Mouse (Mus musculus): ENCODE measurements around the gene Psmb5.

Psmb5 gene

DNA sequence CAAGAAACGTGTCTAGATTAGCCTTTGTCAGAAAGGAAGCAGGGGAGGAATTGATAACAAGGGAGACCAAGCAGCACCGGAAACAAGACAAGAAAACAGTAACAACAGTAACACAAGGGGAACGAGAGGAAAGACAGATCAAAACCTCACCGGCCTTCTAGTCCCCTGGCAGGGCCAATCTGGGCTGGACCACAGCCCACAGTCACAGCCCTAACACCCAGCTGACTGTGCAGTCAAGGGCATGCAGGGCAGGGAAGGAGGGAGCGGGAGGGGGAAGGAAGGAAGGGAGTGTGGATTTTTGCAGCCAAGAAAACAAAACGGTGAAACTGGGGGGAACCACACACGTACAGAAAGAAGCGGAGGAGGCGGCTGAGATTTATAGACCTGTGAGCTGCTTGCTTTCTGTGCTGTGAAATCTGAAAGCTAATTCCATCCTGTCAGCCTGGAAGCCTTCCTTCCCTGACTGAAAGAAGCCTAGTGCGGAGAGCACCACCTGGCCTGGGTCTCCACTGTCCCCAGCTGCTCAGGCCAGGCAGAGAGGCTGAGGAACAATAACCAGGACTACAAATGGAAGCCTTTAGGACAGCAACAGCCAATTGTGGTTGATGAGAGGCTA lies 25.4 kb downstream of the Psmb5 start:
- peak; percentile 59 for DNase-seq (ENCODE audit: low spot score)

DNA sequence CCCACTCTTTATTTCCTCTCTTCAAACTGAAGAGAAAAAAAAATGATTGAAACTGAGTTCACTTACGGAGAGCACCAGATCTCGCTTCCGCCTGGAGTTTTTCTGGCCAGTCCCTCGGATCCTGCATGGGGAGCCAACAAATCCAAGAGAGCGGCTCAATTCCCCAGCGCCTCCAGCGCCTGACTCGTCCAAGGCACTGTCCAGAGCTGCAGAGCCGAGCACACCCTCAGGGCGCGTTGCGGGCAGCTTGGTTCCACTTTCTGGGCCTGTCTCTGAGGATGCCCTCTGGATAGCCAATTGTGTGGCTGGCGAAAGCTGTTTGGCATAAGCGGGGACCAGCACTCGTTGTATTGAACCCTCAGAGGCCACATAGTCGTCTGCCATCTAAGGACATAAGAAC lies 26.8 kb downstream of the Psmb5 start:
- DNase-seq (ENCODE audit: low spot score) = no peak

DNA sequence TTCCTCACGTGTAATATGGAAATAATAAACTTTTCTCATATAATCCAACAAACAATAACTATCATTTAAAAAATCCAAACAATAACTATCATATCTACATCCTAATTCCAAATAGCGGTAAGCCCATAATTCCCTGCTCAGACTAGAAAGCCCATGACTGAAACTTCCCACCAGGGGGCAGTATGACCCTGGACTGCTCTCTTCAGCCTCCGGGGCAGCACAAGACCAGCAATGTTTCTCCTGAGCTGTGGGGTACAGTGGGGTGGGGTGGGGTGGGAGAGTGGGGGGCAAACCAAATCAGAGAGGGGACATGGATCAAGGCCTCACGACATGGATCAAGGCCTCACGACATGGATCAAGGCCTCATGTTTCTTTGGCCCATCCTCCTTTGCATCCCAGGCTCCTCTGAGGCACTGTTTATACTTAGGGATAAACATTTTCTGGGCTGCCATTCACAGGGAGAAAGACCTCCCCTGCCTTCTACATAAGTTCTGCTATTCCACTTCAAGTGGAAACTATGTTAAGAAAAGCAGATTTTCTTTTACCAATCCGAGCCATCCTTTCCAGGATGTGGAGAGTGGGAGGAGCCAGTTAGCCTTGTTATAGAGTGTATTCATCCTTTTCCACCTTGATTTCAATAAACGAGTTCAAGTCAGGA lies 34.0 kb downstream of the Psmb5 start:
- peak; percentile 62 for DNase-seq (ENCODE audit: low spot score)

DNA sequence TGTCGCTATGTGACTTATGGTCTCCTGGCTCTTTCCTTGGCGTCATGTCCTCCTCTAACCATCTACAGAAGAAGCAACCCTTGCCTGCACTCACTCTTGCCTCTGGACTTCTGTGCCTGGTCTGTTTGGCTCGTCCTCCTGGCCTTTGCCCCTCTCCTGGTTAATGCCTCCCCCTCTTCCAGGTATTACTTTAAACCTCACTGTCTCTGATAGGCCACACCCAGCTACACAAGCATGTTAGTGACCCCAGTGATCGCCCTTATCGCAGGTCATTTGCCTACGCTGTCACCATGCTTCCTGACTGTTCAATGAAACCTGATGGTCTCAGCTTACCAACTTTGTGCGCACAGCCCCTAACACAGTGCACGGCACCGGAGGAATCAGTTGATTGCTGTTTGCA lies 35.3 kb downstream of the Psmb5 start:
- DNase-seq (ENCODE audit: low spot score) = no peak

DNA sequence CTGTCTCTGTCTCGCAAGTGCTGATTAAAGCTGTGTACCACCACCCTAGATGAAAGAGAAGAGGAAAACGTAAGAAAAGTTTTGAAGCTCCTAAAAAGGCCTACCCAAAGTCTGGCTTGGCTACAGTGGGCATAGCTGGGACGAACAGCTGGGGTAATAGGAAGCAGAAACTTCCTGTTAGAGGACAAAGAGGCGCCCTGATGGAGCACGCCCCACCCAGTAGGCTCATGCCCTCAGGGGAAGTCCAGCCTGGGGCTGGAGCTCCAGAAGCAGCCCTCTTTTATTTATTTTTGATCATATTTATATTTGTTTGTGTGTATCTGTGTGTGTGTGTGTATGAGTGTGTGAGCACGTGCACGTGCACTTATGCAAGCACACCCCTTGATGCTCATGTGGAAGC lies 38.2 kb downstream of the Psmb5 start:
- no peak for DNase-seq (ENCODE audit: low spot score)

DNA sequence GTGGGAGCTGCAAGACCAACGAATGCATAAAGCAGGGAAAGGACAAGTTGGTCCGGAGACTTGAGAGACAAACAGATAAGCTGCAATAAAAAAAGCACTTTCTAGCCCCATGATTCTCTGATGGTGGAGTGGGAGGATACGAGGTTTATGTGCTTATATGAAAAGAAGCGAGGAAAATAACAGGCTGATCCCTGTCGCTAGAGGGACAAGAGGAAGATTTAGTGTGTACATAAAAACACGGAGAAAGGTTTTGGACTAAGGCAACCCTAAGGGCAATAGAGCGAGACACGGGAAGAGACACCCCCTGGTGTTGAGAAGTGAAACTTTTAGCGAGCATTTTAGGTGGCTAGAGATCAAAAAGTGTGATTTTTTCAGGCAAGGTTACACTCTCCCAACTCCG lies 39.8 kb downstream of the Psmb5 start:
- no peak for DNase-seq (ENCODE audit: low spot score)

DNA sequence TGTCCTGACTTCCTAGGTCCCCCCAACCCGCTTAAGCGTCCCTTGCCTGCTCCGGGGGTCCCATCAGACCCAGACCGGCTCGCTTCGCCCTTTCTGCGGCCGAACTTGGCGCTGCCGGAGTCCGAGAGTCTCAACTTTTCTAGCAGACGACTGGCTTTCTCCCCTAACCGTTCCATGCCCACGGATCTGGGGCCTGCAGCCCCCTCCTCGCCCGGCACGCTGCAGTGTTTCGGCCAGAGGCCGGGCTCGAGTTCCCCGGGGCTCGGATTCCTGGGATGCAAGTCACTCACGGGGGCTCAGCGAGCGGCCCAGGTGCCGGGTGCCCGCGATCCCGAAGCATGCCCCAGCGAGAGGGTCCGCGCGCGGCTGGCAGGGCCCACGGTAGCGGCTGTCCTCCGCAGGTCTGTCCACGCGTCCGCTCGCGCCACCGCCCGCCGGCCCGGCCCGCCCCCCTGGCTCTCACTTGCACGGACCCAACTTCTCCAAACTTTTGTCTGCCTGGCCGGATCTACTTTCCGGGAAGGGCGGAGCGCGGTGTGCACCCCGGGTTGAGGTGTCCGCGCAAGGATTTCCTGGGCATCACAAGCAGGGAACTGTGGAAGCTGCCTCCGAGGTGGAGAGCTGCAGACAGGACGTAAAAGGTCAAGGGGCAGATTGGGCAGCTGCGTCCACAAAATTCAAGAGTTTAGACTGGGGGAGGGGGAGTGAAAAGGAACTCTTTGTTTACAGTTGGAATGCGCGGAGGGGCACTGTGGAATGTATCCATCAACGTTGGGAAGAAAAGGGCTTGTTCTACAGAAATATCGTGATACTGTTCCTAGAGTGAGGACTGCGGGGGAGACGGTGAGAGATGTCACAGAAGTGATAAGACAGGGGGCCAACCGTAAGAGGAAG lies 40.5 kb downstream of the Psmb5 start, which contains the start of gene Ajuba:
Ajuba (minus strand) TSS at position 470 of the 894 bp plus-strand sequence.
- peak; percentile 91 for DNase-seq (ENCODE audit: low spot score)

DNA sequence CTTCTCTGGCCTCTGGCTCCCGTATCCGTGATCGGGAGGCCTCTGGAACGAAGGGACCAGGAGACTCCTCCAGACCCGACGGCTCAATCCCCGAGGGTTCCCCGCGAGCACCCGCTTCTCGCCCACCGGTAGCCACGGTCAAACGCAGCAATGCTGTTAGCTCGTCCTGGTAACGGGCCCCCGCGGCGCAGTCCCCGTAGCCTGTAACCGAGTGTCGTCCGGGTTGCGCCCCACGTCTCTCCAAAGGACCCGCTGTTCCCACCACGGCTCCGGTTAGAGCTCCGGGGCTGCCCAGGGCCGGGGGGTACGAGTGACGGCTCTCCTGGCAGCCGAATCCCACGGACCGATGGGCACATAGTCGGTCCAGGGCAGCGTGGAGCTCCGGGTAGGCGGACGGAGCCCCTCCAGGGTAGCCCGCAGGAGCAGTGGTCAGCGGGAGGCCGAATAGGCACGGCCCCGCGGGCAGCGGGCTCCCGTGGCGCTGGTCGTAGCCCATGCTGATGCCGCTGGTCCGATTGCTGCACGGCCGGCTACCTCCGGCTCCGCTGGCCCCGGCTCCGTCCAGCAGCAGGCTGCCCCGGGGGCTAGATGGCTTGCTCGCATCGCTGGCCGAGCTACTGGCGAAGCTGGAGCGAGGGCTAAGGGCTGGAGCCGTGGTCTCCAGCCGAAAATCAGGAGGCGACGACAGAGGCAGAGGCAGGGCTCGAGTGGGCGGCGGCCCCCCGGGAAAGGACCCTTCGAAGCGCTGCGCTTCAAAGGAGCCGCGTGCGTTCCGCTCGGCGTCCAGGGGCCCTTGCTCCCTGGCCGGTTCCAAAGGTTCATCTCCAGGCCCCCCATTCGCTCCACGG lies 41.4 kb downstream of the Psmb5 start:
- peak; percentile 59 for DNase-seq (ENCODE audit: low spot score)

DNA sequence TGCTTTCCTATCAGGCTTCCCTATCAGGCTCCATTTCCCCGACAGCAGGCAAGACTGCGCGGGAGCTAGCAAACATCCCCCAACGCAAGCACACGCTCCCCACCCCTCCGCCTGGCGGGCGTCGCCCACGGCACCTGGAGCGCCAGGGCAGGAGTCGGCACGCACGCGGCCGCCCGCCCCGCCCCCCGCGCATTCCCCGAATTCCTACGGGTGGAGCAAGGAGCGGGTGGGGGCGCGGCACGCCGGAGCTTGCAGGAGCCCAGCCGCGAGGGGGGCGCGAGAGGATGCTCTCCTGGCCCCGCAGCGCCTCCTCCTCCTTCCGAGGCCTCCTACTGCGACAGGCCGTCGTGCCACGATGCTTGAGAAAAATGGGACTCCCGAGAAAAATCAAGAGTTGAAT lies 42.2 kb downstream of the Psmb5 start:
- peak; percentile 83 for DNase-seq (ENCODE audit: low spot score)

DNA sequence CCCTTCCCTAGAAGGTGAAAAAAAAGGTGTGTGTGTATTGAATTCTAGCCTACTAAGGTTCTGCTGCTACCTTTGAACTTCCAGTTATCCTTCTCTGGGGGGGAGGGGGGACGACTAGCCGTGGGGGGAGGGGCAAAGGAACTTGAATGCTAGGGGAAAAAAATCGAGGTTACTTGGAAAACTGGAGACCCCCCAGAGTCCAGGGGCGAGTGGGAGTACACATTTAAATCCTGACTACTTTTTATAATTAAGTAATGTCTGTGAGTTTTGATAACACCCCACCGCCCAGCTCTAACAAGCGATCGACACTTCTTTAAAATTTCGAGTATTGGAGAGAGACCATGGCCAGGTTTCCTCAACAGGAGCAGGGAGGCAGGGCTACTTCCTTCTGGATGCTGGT lies 42.8 kb downstream of the Psmb5 start:
- no peak for DNase-seq (ENCODE audit: low spot score)

DNA sequence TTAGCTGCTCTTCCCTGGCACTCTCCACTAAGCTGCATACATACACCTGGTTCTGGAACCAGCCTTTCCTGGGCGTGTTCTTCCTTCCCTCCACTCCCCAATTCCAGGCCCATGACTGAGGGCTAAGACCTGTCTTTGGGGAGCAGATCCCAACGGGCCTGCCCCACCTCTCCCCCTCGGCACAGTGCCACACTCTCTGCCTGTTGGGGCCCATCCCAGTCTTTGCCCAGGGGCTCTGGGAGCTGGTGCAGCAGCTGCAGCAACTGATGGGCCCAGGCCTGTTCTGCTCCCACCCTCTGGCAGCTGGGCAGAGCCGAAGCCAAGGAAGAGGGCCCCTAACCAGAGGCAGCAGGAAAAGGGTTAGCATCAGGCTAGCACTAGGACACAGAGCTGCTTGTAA lies 43.6 kb downstream of the Psmb5 start:
- no peak for DNase-seq (ENCODE audit: low spot score)

DNA sequence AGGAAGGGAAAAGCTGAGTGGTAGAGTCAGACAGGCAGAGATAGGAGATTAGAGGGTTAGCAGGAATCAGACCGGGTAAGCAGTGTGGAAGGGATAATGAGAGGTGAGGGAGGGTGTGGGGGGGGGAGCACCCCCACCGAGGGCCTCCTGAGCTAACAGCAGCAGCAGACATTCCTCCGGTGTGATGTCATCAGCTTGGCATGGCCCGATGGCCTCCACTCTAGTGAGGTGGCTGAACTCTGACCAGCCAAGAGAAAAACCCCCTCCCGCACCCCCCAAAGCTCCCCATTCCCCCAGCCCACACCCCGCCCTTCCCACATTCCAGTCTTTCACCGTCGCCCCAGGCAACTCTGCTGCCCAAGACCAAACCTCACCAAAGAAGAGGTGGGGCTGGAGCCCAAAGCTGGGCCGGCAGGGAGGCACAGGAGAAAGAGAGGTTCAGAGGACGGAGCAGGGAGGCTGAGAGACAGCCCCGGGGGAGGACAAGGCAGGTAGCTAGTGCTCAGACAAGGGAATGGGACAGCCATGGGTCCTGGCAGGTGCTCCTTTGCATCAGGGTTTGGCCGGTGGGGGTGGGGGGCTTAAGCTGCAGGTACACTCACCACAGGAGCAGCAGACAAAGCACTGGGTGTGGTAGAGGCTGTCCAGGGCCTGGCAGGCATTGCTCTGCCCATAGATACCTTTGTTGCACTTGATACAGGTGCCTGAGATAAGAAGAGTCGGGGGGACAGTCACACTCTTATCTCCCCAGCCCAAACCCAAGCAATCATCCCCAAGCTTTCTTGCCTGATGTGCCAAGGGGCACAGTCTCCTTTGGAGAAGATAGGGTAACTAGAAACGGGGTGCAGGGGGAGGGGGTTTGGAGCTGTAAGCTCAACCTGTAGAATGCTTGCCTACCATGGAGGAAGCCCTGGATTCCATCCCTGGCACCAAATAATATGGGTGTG lies 44.8 kb downstream of the Psmb5 start:
- no peak for DNase-seq (ENCODE audit: low spot score)

DNA sequence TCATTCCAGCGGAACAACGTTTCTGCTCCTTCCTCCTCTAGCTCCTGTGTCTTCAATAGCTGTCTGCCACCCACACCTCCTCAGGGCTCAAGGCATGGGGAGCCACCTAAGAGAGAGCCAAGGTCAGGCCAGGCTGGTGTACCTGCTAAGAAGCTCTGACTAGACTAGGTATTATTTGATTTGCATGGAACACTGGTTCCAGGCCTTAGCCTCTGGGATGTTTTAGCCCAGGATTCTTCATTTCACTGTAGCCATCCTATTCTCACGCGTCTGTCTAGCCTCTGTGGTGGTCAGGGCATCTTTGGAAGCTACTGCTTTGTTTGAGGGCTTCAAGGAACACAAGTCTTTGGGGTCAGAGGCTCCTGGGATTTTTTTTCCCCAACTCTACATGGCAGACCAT lies 45.7 kb downstream of the Psmb5 start:
- no peak for DNase-seq (ENCODE audit: low spot score)

DNA sequence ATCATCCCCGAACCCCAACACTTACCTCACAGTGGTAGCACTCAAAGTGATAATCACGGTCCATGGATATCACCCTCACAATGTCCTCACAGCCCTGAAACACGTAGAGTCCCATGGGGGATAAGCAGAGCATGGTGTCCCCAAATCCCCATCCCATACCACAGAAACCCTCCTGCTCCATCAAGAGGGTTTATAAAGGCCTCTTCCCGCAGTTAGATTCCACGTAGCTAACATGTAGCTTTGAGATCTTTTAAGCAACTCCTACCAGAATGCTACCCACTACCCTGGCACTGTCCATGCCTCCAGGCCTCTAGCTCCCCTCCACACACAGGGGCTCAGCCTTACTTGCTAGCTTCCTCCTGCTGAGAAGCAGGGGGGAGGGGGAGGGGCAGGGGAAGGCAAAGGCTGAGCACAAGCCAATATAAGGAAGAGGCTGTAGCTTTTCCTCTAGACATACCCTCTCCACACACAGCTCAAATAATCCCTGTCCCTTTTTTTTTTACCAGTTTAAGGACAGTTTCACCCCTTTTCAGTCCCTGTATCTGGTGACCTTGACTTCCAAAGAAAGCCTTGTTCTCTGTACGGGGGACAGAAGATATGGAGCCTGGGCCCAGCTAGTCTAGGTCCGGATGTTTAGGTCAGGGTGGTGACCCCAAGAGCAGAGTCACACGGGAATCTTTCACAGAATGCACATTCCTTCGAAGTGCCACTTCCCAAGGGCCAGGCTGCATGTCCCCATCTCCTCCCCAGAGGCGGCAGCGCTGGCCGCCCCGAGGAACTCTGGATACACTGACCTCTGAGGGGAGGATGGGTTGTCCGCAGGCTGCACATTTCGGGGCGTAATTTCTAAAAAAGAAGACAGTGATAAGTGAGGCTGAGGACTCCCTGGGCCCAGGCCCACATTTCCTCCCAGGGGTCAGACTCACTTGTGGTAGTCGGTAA lies 48.1 kb downstream of the Psmb5 start:
- DNase-seq (ENCODE audit: low spot score) = no peak

DNA sequence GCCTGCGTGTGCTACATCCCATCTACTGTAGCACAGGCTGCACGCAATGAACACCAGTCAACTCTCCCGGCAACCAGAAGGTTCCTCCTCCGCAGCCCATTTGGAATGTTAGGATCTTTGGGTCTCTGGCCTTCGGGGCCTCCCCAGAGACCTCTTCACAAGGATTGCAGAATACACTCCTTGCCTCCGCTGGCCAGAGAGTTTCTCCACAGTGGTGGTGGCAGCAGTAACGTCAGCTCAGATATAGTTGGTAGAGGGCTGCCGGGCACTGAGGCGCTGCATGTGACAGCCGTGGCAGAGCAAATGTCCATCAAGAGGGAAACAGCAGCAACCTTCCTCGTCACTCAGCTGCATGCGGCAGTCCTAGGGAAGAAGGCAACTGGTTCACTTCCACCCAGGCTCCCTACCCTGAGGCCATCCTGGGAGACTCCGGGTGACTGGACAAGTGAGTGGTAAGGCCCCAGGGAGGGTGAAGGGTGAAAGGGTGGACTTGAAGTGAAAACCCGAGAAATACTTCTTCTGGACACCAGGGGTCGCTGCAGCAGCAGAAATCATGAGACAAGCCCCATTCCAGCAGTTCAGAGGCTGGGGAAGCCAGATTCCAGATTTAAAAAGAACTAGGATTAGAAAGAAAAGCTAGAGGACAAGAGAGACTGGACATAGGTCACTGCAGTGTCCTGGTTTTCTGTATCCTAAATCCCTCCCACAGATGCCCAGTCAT lies 49.0 kb downstream of the Psmb5 start:
- DNase-seq (ENCODE audit: low spot score) = peak; percentile 57
